ENCODE assay signal across 18 mouse cellular contexts in genomic region chr19:10373191-10373590, GRCm38 (mm10). TPM values are rescaled to one million over a fixed set of nuclear protein-coding genes. Genes with fewer than 3 reads are reported as not detected.
A peak's percentile ranks its signal among the peaks of the same experiment; 100 is the strongest.
DNase-seq lines count a peak whose midpoint lies in the region.
"Had no signal": no experiment of that assay in that cellular context is flagged by ENCODE, and none has a peak within 500 bp of the region (broad histone marks: within the 10 kb centered on the region; RNA-seq: fewer than 3 reads in every experiment).

No protein-coding gene starts in this region.

- intact Hi-C loops in heart, postnatal 25 days (cut with DNase I) = no loop called here

- DNase-seq in 3T3-L1 (ENCODE audit: low read depth, low spot score) (peak; percentile 11), ES-CJ7 (ENCODE audit: low read depth, low spot score) (peak; percentile 51), R1 (ENCODE audit: low read depth, low spot score) (peak; percentile 76)
- no peak for DNase-seq in ovary, adult 18-20 months (ENCODE audit: low spot score)
- DNase-seq in embryo, embryonic 9.5 days (ENCODE audit: extremely low spot score) = no peak
- DNase-seq in heart, postnatal 25 days (ENCODE audit: low spot score) = no peak
- DNase-seq: adrenal gland, adult 8-10 months; adrenal gland, postnatal 14 days; adrenal gland, postnatal 36 days; cerebellum, adult 11 months; cerebellum, adult 18-20 months; cerebellum, adult 8-10 months; cerebellum, adult 9-11 months; cerebellum, postnatal 14 days; cerebellum, postnatal 36 days; embryo, embryonic 11 days; forebrain, postnatal 0 days had no signal

RNA-seq across cellular contexts. Expression of gene Syt7, which starts 15.7 kb away (rescaled TPM):
- total RNA-seq in heart, postnatal 25 days (2021) = 10 to 100 TPM; 45.8 to 47.0 TPM
- total RNA-seq: common myeloid progenitor, adult 5-6 weeks had no signal

Comparison
In these comparisons a context has a peak if more than half of its experiments do, and no peak if none do; other contexts are left out.
1. DNase-seq: peak in 3T3-L1 (single experiment), ES-CJ7 (single experiment) and R1 (single experiment); none in ovary, adult 18-20 months (single experiment), embryo, embryonic 9.5 days (single experiment) and heart, postnatal 25 days (single experiment).